Mouse (Mus musculus): Measurements from ENCODE around the gene Zfp629.

Zfp629 gene

GRCm38 (mm10) chr7:127614511-127614890 is 1.1 kb downstream of the Zfp629 start:
- no peak for DNase-seq (ENCODE audit: low read depth, low spot score)

- DNase-seq (ENCODE audit: low read depth, low spot score) = no peak
Observed at GRCm38 (mm10) chr7:127614091-127614490, 1.5 kb downstream of the Zfp629 start.

GRCm38 (mm10) chr7:127613501-127613900 is 2.1 kb downstream of the Zfp629 start:
- DNase-seq (ENCODE audit: low read depth, low spot score) = no peak

GRCm38 (mm10) chr7:127611561-127611960 is 4.0 kb downstream of the Zfp629 start:
- no peak for DNase-seq (ENCODE audit: low read depth, low spot score)

GRCm38 (mm10) chr7:127611011-127611410 is 4.6 kb downstream of the Zfp629 start:
- DNase-seq (ENCODE audit: low read depth, low spot score) = no peak

GRCm38 (mm10) chr7:127607150-127607549 is 8.4 kb downstream of the Zfp629 start:
- no peak for DNase-seq (ENCODE audit: low read depth, low spot score)

- DNase-seq (ENCODE audit: low read depth, low spot score) = no peak
Observed at GRCm38 (mm10) chr7:127604256-127604655, 11.3 kb downstream of the Zfp629 start.

- DNase-seq (ENCODE audit: low read depth, low spot score) = no peak
Observed at GRCm38 (mm10) chr7:127602903-127603302, 12.7 kb downstream of the Zfp629 start.

- no peak for DNase-seq (ENCODE audit: low read depth, low spot score)
Observed at GRCm38 (mm10) chr7:127601735-127602134, 13.9 kb downstream of the Zfp629 start.

GRCm38 (mm10) chr7:127600612-127601011 is 15.0 kb downstream of the Zfp629 start:
- no peak for DNase-seq (ENCODE audit: low read depth, low spot score)

GRCm38 (mm10) chr7:127596747-127597146 is 18.9 kb downstream of the Zfp629 start:
- DNase-seq (ENCODE audit: low read depth, low spot score) = no peak

GRCm38 (mm10) chr7:127592575-127592974 is 23.0 kb downstream of the Zfp629 start:
- DNase-seq (ENCODE audit: low read depth, low spot score) = no peak

GRCm38 (mm10) chr7:127591108-127591507 is 24.5 kb downstream of the Zfp629 start:
- DNase-seq (ENCODE audit: low read depth, low spot score) = no peak

GRCm38 (mm10) chr7:127589637-127590036 is 26.0 kb downstream of the Zfp629 start:
- no peak for DNase-seq (ENCODE audit: low read depth, low spot score)

- no peak for DNase-seq (ENCODE audit: low read depth, low spot score)
Observed at GRCm38 (mm10) chr7:127588901-127589300, 26.7 kb downstream of the Zfp629 start.

- peak; percentile 99 for DNase-seq (ENCODE audit: low read depth, low spot score)
Observed at GRCm38 (mm10) chr7:127588011-127588871, 27.4 kb downstream of the Zfp629 start, which contains the start of the genes Ccdc189 and Rnf40. Ccdc189 (minus strand) TSS chr7:127588595. Rnf40 (plus strand) TSS chr7:127588767.

GRCm38 (mm10) chr7:127587196-127587595 is 28.4 kb downstream of the Zfp629 start:
- no peak for DNase-seq (ENCODE audit: low read depth, low spot score)

- DNase-seq (ENCODE audit: low read depth, low spot score) = no peak
Observed at GRCm38 (mm10) chr7:127586149-127586548, 29.4 kb downstream of the Zfp629 start.

- no peak for DNase-seq (ENCODE audit: low read depth, low spot score)
Observed at GRCm38 (mm10) chr7:127585031-127585430, 30.6 kb downstream of the Zfp629 start.

GRCm38 (mm10) chr7:127583260-127583659 is 32.3 kb downstream of the Zfp629 start:
- DNase-seq (ENCODE audit: low read depth, low spot score) = no peak

- no peak for DNase-seq (ENCODE audit: low read depth, low spot score)
Observed at GRCm38 (mm10) chr7:127574115-127574514, 41.5 kb downstream of the Zfp629 start.

- DNase-seq (ENCODE audit: low read depth, low spot score) = no peak
Observed at GRCm38 (mm10) chr7:127573503-127574008, 42.0 kb downstream of the Zfp629 start.

- DNase-seq (ENCODE audit: low read depth, low spot score) = peak; percentile 99
Observed at GRCm38 (mm10) chr7:127572895-127573471, 42.6 kb downstream of the Zfp629 start, which contains the start of gene Phkg2. Phkg2 (plus strand) TSS chr7:127573340.
